Mouse (Mus musculus): ENCODE results near the gene Tmem176b.
"Not testable (repeated sequence)": the region's sequence is repeated elsewhere in the genome, so short reads cannot be mapped to it uniquely, and the experiment has no call there.

Tmem176b gene

GRCm38 (mm10) chr6:48842111-48842842, 981 bp upstream of the Tmem176b start:
- no peak for DNase-seq (ENCODE audit: low spot score)

- no peak for DNase-seq (ENCODE audit: low spot score)
These were observed 826 bp downstream of the Tmem176b start, which contains the start of gene Tmem176a for GRCm38 (mm10) chr6:48840371-48840969. TSS of gene Tmem176a (plus strand) at chr6:48840919.

- no peak for DNase-seq (ENCODE audit: low spot score)
These were observed 2.8 kb downstream of the Tmem176b start for GRCm38 (mm10) chr6:48838321-48839080.

GRCm38 (mm10) chr6:48837516-48837915, 3.8 kb downstream of the Tmem176b start:
- no peak for DNase-seq (ENCODE audit: low spot score)

- DNase-seq (ENCODE audit: low spot score), result no peak
These were observed 5.2 kb downstream of the Tmem176b start for GRCm38 (mm10) chr6:48836146-48836545.

GRCm38 (mm10) chr6:48835241-48835640, 6.1 kb downstream of the Tmem176b start:
- DNase-seq (ENCODE audit: low spot score), result no peak

- DNase-seq (ENCODE audit: low spot score), result no peak
These were observed 7.8 kb downstream of the Tmem176b start for GRCm38 (mm10) chr6:48833515-48833914.

- DNase-seq (ENCODE audit: low spot score), result no peak
These were observed 8.9 kb downstream of the Tmem176b start for GRCm38 (mm10) chr6:48832426-48832825.

- DNase-seq (ENCODE audit: low spot score), result no peak
These were observed 10.2 kb downstream of the Tmem176b start for GRCm38 (mm10) chr6:48831141-48831540.

- DNase-seq (ENCODE audit: low spot score), result no peak
These were observed 11.1 kb downstream of the Tmem176b start for GRCm38 (mm10) chr6:48830241-48830640.

- no peak for DNase-seq (ENCODE audit: low spot score)
These were observed 11.6 kb downstream of the Tmem176b start for GRCm38 (mm10) chr6:48829651-48830050.

- no peak for DNase-seq (ENCODE audit: low spot score)
These were observed 12.3 kb downstream of the Tmem176b start for GRCm38 (mm10) chr6:48828976-48829375.

GRCm38 (mm10) chr6:48825016-48825415, 16.3 kb downstream of the Tmem176b start:
- DNase-seq (ENCODE audit: low spot score), result no peak

GRCm38 (mm10) chr6:48821991-48822785, 19.1 kb downstream of the Tmem176b start:
- DNase-seq (ENCODE audit: low spot score), result not testable (repeated sequence)

GRCm38 (mm10) chr6:48817815-48818214, 23.5 kb downstream of the Tmem176b start:
- DNase-seq (ENCODE audit: low spot score), result peak; percentile 25

GRCm38 (mm10) chr6:48815013-48815412, 26.3 kb downstream of the Tmem176b start:
- no peak for DNase-seq (ENCODE audit: low spot score)

GRCm38 (mm10) chr6:48809494-48810219, 31.6 kb downstream of the Tmem176b start:
- no peak for DNase-seq (ENCODE audit: low spot score)

GRCm38 (mm10) chr6:48806746-48807145, 34.5 kb downstream of the Tmem176b start:
- no peak for DNase-seq (ENCODE audit: low spot score)

GRCm38 (mm10) chr6:48804346-48804745, 37.0 kb downstream of the Tmem176b start:
- DNase-seq (ENCODE audit: low spot score), result no peak

- no peak for DNase-seq (ENCODE audit: low spot score)
These were observed 37.8 kb downstream of the Tmem176b start for GRCm38 (mm10) chr6:48803406-48804051.

GRCm38 (mm10) chr6:48801897-48802296, 39.4 kb downstream of the Tmem176b start:
- DNase-seq (ENCODE audit: low spot score), result no peak
